Mouse (Mus musculus) limb, embryonic 15.5 days (tissue): Measurements from ENCODE around the gene Mecp2. TPM values are rescaled to one million over a fixed set of nuclear protein-coding genes. Genes with fewer than 3 reads are reported as not detected.
A peak's percentile ranks its signal among the peaks of the same experiment; 100 is the strongest.

ENCODE experiments used
- ATAC-seq: fragments of 200-750 bp; cut with Nextera tagmentation; 2 replicates; pipeline ENCODE4 v1.8.0; 2017; ENCODE audit warnings: low read depth, moderate TSS enrichment; ENCODE audit not compliant: insufficient number of reproducible peaks, low FRiP score, low TSS enrichment
- H3K27ac ChIP-seq: fragments of 300-500 bp; sonication (generic); 2 replicates; pipeline ENCODE4 v1.5.1; 2015; ENCODE audit warnings: moderate library complexity, mild to moderate bottlenecking, inconsistent platforms
- H3K27me3 ChIP-seq: fragments of 300-500 bp; sonication (generic); 2 replicates; pipeline ENCODE4 v1.6.1; 2015; ENCODE audit warnings: inconsistent platforms
- H3K36me3 ChIP-seq: fragments of 300-500 bp; sonication (generic); 2 replicates; pipeline ENCODE4 v1.6.1; 2015; ENCODE audit warnings: inconsistent platforms
- H3K4me1 ChIP-seq: fragments of 300-500 bp; sonication (generic); 2 replicates; pipeline ENCODE4 v1.6.1; 2015; ENCODE audit warnings: inconsistent platforms
- H3K4me2 ChIP-seq: fragments of 300-500 bp; sonication (generic); 2 replicates; pipeline ENCODE4 v1.6.1; 2015; ENCODE audit warnings: mild to moderate bottlenecking, inconsistent platforms
- H3K4me3 ChIP-seq: fragments of 300-500 bp; sonication (generic); 2 replicates; pipeline ENCODE4 v1.5.1; 2015; ENCODE audit warnings: mild to moderate bottlenecking, inconsistent platforms
- H3K9ac ChIP-seq: fragments of 300-500 bp; sonication (generic); 2 replicates; pipeline ENCODE4 v1.6.1; 2015; ENCODE audit warnings: inconsistent platforms
- H3K9me3 ChIP-seq: fragments of 300-500 bp; sonication (generic); 2 replicates; pipeline ENCODE4 v1.6.1; 2016; ENCODE audit warnings: inconsistent platforms
- WGBS: fragments of 180-500 bp; shearing (Covaris S2); methylation state at CpG from one replicate; pipeline ENCODE4 v1.1.7; 2015; 5-methylcytosine and 5-hydroxymethylcytosine counted together
- polyA plus RNA-seq: library from polyadenylated mRNA; unstranded; fragments of >200 nt; fragmentation: Nextera tagmentation; extraction: Ambion mirVana; gene quantifications from 2 replicates; pipeline ENCODE4 v1.2.1, GENCODE M21; 2015

The Mecp2 gene
- polyA plus RNA-seq, 1 experiment from 2014 or later, result 12.1 TPM

DNA sequence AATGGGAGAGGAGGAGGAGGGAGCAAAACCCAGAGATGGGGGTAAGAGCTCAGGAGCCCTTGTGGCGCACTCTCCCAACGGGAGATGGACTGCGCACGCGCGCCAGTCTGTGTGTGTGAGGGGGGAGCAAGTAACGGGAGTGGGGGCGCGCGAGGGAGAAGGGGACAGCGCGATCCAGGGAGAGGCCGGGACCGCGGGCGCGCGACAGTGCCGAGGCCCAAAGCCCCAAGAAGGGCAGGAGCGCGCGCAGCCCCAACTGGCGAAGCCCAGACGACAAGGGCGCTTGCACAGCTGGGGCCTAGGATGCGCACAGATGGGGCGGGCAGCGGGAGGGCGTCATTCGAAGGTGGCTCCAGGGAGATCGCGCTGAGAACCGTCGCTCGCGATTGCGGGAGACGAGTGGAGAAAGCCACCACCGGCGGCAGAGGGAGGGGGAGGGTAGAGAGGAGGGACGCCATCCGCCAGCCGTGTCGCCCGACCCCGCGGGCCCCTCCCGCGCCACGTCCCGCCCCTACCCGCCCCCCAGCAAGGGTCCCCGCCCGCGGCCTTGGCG is 50.1 kb downstream of the Mecp2 start:
- H3K27ac ChIP-seq, result peak overlapping the region; percentile 94
- peak overlapping the region; percentile 47 for H3K4me2 ChIP-seq
- no peaks in the 10 kb centered on the region for H3K9me3 ChIP-seq
- H3K27me3 ChIP-seq, result peaks cover 9% of the 10 kb centered on the region; the same call in 1 of the 2 replicates
- no peaks in the 10 kb centered on the region for H3K4me1 ChIP-seq
- H3K4me3 ChIP-seq, result peak overlapping the region; percentile 58
- ATAC-seq, result peak; percentile 74
- WGBS, result 21% methylated on average over 40 of the region's 56 CpGs
- H3K36me3 ChIP-seq, result no peaks in the 10 kb centered on the region
- peak overlapping the region; percentile 52 for H3K9ac ChIP-seq

DNA sequence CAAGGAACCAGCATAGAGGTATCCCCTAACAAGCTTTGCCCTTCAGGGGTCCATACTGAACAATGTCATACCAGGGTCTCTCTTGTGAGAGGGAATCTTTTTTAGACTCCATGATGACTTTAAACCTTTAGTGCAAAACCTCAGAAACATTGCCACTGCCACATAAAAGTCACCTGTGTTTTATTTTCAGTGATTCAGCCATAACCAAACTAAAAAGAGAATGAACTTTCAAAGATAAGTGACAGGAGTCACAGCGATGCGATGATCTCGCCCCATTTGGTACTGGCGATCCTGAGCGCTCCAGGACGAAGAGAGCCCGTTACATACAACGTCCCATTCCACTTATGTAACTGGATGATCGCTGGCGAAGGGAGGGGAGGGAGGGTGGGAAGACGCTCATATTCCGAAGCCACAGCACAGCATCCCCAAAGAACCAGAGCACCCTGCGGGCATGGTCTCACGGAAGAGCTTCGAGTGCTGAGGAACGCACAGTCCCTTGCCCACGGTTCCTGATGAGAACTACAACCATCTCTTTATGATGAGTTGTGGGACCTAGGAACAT is 50.8 kb downstream of the Mecp2 start:
- H3K9me3 ChIP-seq, result no peaks in the 10 kb centered on the region
- H3K27me3 ChIP-seq, result peaks cover 9% of the 10 kb centered on the region; the same call in 1 of the 2 replicates
- H3K36me3 ChIP-seq, result no peaks in the 10 kb centered on the region
- H3K27ac ChIP-seq, result peak overlapping the region; percentile 94
- H3K4me2 ChIP-seq, result peak overlapping the region; percentile 47
- 31% methylated on average over 17 of the region's 17 CpGs for WGBS
- H3K9ac ChIP-seq, result peak overlapping the region; percentile 52; the same call in 1 of the 2 replicates
- H3K4me1 ChIP-seq, result no peaks in the 10 kb centered on the region
- ATAC-seq, result no peak
- H3K4me3 ChIP-seq, result peak overlapping the region; percentile 58

DNA sequence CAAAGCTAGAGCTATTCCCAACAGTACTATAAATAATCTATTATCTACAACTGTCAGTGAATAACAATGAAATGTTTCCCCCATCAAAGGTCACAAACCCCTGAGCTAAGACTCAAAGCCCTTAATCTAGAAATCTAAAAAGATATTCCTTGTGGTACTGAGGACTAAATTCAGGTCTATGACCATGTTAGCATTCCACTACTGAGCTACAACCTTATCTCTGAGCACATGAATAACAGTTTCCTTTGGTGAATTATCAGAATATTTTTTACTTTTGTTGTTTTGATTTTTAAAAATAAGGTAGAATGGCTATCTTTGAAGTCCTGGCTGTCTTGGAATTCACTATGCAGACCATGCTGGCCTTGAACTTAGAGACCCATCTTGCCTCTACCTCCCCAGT is 64.4 kb downstream of the Mecp2 start:
- Histone ChIP-seq H3K27ac (no peak overlapping the region), H3K4me1 (no peaks in the 10 kb centered on the region), H3K36me3 (no peaks in the 10 kb centered on the region), H3K9me3 (no peaks in the 10 kb centered on the region), H3K9ac (no peak overlapping the region), H3K27me3 (no peaks in the 10 kb centered on the region), H3K4me2 (no peak overlapping the region), H3K4me3 (no peak overlapping the region)
- no peak for ATAC-seq

DNA sequence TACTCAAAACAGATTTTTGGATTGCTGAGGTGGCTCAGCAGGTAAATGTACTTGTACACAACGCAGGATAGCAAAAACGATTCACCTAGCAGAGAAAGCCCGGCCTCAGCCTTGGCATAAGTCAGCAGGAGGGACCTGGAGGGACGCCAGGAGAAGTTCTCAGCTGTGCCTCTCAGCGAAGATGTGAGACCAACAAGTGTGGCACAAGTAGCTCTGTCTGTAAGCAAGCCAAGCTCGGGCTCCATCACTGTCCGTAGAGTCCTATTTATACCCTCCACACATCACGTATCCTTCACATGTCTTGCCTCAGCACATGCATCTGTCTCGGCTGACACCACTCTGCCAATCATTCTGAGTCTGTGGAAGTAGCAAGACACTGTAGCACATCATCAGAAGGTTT is 67.3 kb downstream of the Mecp2 start:
- no peak overlapping the region for H3K4me3 ChIP-seq
- no peak for ATAC-seq
- no peaks in the 10 kb centered on the region for H3K9me3 ChIP-seq
- H3K36me3 ChIP-seq, result no peaks in the 10 kb centered on the region
- no peaks in the 10 kb centered on the region for H3K27me3 ChIP-seq
- no peak overlapping the region for H3K27ac ChIP-seq
- H3K4me1 ChIP-seq, result no peaks in the 10 kb centered on the region
- WGBS, result 80% methylated on average over 9 of the region's 9 CpGs
- no peak overlapping the region for H3K9ac ChIP-seq
- no peak overlapping the region for H3K4me2 ChIP-seq

DNA sequence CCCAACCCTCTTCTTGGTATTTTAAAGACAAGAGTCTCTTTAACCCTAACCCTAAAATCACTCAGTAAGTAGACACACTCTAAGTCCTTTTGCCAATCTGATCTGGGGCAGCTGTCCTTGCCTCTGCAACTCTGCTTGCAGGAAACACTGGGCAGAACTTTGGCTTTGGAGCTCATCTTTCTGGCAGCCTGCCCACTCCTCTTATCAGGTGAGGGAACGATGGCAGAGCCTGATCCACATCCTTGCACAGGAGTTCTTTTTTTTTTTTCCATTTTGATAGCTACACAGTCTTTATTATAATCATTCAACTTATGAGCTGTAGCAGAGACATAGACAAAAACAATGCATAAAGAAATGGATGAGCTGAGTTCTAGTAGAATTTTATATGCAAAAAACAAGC is 90.1 kb downstream of the Mecp2 start:
- 71% methylated on average over 1 of the region's 1 CpGs for WGBS
- no peaks in the 10 kb centered on the region for H3K4me1 ChIP-seq
- no peak for ATAC-seq
- no peaks in the 10 kb centered on the region for H3K36me3 ChIP-seq
- H3K9me3 ChIP-seq, result no peaks in the 10 kb centered on the region
- no peak overlapping the region for H3K4me3 ChIP-seq
- H3K27ac ChIP-seq, result no peak overlapping the region
- no peak overlapping the region for H3K9ac ChIP-seq
- no peak overlapping the region for H3K4me2 ChIP-seq
- no peaks in the 10 kb centered on the region for H3K27me3 ChIP-seq

DNA sequence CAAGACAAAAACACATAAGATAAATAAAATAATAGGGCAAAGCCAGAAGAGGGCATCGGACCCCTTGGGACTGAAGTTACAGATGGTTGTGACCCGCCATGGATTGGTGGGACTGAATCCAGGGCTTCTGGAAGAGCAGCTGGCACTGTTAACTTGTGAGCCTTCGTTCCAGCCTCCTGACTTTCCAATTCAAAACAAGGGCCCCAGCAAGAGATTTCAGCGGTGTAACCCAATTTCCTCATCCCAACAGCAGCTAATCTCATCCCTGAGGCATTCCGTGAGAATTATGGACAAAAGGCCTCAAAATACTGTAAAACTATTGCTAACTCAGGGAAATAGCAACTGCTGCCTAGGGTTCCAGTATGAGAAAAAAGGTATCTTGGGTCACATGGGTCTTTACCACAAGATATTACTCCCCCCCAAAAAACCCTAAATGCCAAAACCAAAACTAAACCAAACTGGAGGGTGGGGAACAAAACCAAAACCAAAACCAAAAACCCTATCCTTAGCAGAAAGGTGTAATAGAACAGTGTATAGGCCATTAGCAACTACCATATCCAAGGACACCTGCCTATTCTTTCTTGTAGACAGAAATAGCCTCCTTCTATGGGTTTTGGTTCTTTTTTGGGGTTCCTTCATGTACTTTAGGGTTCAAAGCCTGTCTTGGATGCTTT is 97.3 kb downstream of the Mecp2 start:
- no peak overlapping the region for H3K9ac ChIP-seq
- no peaks in the 10 kb centered on the region for H3K27me3 ChIP-seq
- no peak overlapping the region for H3K4me3 ChIP-seq
- WGBS, result 70% methylated on average over 5 of the region's 5 CpGs
- H3K36me3 ChIP-seq, result peaks cover 22% of the 10 kb centered on the region
- H3K4me1 ChIP-seq, result no peaks in the 10 kb centered on the region
- no peak overlapping the region for H3K4me2 ChIP-seq
- H3K9me3 ChIP-seq, result no peaks in the 10 kb centered on the region
- no peak for ATAC-seq
- no peak overlapping the region for H3K27ac ChIP-seq

DNA sequence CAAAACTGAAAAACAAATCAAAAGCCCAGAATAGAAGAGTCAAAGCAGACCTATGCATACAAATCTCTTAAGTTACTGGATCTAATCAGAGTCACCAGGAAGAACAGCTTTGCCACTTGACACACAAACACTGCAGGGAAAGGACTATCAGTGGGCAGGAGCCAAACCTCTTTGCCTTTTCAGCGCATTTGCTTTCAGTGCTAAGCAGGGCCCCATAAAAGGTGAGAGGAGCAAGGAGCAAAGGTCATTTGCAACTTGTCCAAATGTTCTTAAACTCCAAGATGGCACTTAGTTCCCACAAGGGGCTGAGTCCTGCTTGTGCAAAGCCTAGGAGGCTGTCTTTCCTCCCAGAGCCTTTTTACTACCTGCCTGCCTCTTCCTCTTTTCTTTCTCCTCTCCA is 105.2 kb downstream of the Mecp2 start:
- H3K36me3 ChIP-seq, result peaks cover 8% of the 10 kb centered on the region; the same call in 1 of the 2 replicates
- H3K27me3 ChIP-seq, result 0 out of 2 replicates have a peak, but pooled peaks cover 4% of the 10 kb centered on the region
- H3K4me3 ChIP-seq, result no peak overlapping the region
- no peak overlapping the region for H3K9ac ChIP-seq
- no peak for ATAC-seq
- H3K9me3 ChIP-seq, result no peaks in the 10 kb centered on the region
- 58% methylated on average over 1 of the region's 1 CpGs for WGBS
- H3K4me1 ChIP-seq, result no peaks in the 10 kb centered on the region
- no peak overlapping the region for H3K4me2 ChIP-seq
- H3K27ac ChIP-seq, result no peak overlapping the region

DNA sequence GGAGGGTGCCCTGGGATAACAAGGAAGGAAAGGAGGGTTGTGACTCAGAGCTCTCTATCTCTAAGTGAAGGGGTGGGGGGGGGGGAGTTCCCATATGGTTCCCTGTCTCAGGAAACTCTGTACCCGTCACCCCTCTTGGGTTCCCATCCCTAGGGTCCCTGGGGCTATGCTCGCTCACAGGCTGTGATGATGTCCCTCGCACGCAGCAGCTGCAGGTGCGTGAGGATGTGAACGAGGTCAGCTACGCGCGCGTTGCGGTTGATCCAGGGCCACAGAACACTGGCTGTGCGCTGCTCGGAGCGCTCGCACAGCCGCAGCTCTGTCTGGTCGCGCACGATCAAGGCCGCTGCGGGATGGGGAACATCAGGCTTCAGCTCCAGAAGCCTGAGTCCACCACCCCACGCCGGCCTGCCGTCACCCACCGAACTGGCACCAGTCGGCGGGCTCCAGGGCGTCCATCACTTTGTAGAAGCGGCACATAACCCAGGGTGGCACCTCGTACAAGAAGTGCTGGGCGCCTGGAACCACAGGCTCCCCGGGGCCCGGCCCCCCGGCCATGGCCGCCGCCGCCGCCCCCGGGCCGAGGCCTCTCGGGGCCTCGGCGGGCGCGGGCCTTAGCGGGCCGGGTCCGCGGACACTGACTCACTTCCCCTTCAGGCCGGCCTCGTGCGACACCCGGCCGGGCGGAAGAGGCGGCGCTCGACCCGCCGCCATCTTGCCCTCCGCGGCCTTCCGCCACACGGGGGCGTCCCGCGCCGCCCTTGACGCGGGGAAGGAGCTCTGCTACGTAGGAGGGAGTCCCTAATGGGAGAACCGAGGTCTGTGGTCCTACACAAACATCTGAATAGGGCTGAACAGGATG is 111.7 kb downstream of the Mecp2 start, which contains the start of gene Irak1:
Irak1 (minus strand) TSS at position 731 of the 862 bp plus-strand sequence.
- H3K9me3 ChIP-seq, result no peaks in the 10 kb centered on the region
- peaks cover 12% of the 10 kb centered on the region; the same call in 1 of the 2 replicates for H3K27me3 ChIP-seq
- 23% methylated on average over 66 of the region's 72 CpGs for WGBS
- H3K9ac ChIP-seq, result peak within 1 kb of the TSS; percentile 76
- H3K27ac ChIP-seq, result peak within 1 kb of the TSS; percentile 84
- peak; percentile 83 for ATAC-seq
- peaks cover 12% of the 10 kb centered on the region; the same call in 1 of the 2 replicates for H3K36me3 ChIP-seq
- H3K4me1 ChIP-seq, result no peaks in the 10 kb centered on the region
- peak within 1 kb of the TSS; percentile 52 for H3K4me2 ChIP-seq
- H3K4me3 ChIP-seq, result peak within 1 kb of the TSS; percentile 60

DNA sequence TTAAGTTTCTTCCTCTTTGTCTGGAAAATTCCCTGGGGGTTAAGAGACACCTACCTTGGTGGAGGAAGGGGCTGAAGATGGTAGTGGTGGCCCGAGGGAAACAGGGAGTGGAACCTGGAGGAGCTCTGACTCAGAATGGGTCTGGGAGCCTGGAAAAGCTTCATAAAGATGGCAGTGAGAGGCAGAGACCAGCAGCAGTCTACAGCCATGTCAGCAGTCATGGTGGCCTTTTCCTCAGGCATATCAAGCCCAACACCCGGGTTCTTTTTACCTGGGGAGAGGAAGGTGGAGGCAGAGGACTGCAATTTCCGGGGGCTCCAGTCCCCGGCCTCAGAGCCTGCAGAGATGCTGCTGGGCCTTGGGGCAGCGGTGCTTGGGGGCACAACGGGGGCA is 112.4 kb downstream of the Mecp2 start:
- Histone ChIP-seq H3K4me3 (peak overlapping the region; percentile 60), H3K9me3 (no peaks in the 10 kb centered on the region), H3K27ac (peak overlapping the region; percentile 84; the same call in 1 of the 2 replicates), H3K27me3 (peaks cover 12% of the 10 kb centered on the region; the same call in 1 of the 2 replicates), H3K4me1 (no peaks in the 10 kb centered on the region), H3K4me2 (peak overlapping the region; percentile 52), H3K36me3 (peaks cover 14% of the 10 kb centered on the region; the same call in 1 of the 2 replicates), H3K9ac (peak overlapping the region; percentile 76; the same call in 1 of the 2 replicates)
- WGBS, result 18% methylated on average over 6 of the region's 6 CpGs
- ATAC-seq, result no peak

DNA sequence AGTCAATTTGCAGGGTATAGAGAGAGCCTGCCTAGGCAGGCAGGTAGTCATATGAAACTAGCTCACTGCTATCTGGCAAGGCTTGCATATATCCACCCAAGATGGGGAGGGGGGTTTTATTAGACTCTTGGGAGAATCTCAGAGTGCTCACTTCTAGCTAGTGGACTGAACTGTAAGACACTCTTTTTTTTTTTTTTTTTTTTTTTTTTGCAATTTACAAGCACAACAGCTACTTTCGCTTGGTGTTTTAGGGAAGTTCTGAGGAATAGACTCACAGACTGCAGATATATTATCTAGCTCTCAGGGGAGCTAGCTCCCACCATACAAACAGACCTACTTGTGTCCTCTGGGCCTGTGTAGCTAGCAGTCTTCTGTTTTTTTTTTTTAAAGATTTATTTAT is 120.6 kb downstream of the Mecp2 start:
- Histone ChIP-seq H3K27ac (no peak overlapping the region), H3K4me3 (no peak overlapping the region), H3K4me1 (no peaks in the 10 kb centered on the region), H3K27me3 (no peaks in the 10 kb centered on the region), H3K36me3 (peaks cover 17% of the 10 kb centered on the region), H3K9me3 (no peaks in the 10 kb centered on the region), H3K4me2 (no peak overlapping the region), H3K9ac (no peak overlapping the region)
- WGBS, result 79% methylated on average over 1 of the region's 1 CpGs
- ATAC-seq, result no peak

DNA sequence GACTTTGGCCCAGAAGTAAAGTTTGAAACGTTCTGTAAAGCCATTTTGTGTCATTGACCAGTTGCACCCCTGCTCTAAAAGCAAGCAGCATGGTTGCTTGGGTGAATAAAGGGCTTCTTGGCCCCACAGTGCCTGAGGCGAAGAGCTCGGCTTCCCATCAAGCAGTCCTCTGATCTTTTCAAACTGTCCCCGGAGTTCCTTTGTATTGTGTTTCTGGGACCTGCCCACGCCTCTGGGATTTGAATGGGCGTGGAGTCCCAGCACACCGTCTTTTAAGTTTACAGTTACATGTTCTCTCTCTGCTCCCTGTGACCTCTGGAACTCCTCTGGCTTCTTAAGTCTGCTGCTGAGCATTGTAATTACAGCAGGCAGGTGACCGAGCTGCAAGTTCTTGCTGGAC is 127.1 kb downstream of the Mecp2 start:
- Histone ChIP-seq H3K4me1 (no peaks in the 10 kb centered on the region), H3K4me2 (no peak overlapping the region), H3K4me3 (no peak overlapping the region), H3K9me3 (no peaks in the 10 kb centered on the region), H3K36me3 (no peaks in the 10 kb centered on the region), H3K9ac (no peak overlapping the region), H3K27ac (no peak overlapping the region), H3K27me3 (no peaks in the 10 kb centered on the region)
- WGBS, result 45% methylated on average over 8 of the region's 8 CpGs
- ATAC-seq, result no peak
